Mouse (Mus musculus) stomach, embryonic 16.5 days (tissue): Measurements from ENCODE around the gene Neurl2. TPM values are rescaled to one million over a fixed set of nuclear protein-coding genes. Genes with fewer than 3 reads are reported as not detected.

ENCODE experiments used
- ATAC-seq: fragments of 200-750 bp; cut with Nextera tagmentation; 2 replicates; pipeline ENCODE4 v1.8.0; 2017; ENCODE audit warnings: moderate number of reproducible peaks, moderate TSS enrichment; ENCODE audit not compliant: insufficient read depth, low FRiP score
- H3K27ac ChIP-seq: fragments of 300-500 bp; sonication (generic); 2 replicates; pipeline ENCODE4 v1.5.1; 2014; ENCODE audit warnings: low read length
- H3K27me3 ChIP-seq: fragments of 300-500 bp; sonication (generic); 2 replicates; pipeline ENCODE4 v1.6.1; 2014; ENCODE audit warnings: low read length, control low read depth, mixed read lengths; ENCODE audit not compliant: control insufficient read depth, insufficient read depth
- H3K36me3 ChIP-seq: fragments of 300-500 bp; sonication (generic); 2 replicates; pipeline ENCODE4 v1.6.1; 2014; ENCODE audit warnings: low read length; ENCODE audit not compliant: control insufficient read depth, insufficient read depth
- H3K4me1 ChIP-seq: fragments of 300-500 bp; sonication (generic); 2 replicates; pipeline ENCODE4 v1.6.1; 2014; ENCODE audit warnings: low read length, control low read depth, mixed read lengths; ENCODE audit not compliant: control insufficient read depth, insufficient read depth
- H3K4me2 ChIP-seq: fragments of 300-500 bp; sonication (generic); 2 replicates; pipeline ENCODE4 v1.6.1; 2014; ENCODE audit warnings: low read depth, low read length, mixed read lengths
- H3K4me3 ChIP-seq: fragments of 300-500 bp; sonication (generic); replicated peaks from 2 replicates; pipeline ENCODE4 v1.5.1; 2014; ENCODE audit warnings: mild to moderate bottlenecking, low read length
- H3K9ac ChIP-seq: fragments of 300-500 bp; sonication (generic); 2 replicates; pipeline ENCODE4 v1.6.1; 2014; ENCODE audit warnings: low read length
- H3K9me3 ChIP-seq: fragments of 300-500 bp; sonication (generic); replicated peaks from 2 replicates; pipeline ENCODE4 v1.6.1; 2016; ENCODE audit warnings: low read length, control low read depth; ENCODE audit not compliant: control insufficient read depth
- whole genome bisulfite sequencing: fragments of 180-500 bp; shearing (Covaris S2); extraction: QIAGEN DNeasy Blood & Tissue Kit; methylation state at CpG from one replicate; pipeline ENCODE4 v1.1.7; 2014; 5-methylcytosine and 5-hydroxymethylcytosine counted together
- polyA plus RNA-seq: library from polyadenylated mRNA; unstranded; fragments of >200 nt; fragmentation: Nextera tagmentation; extraction: Ambion mirVana; gene quantifications from 2 replicates; pipeline ENCODE4 v1.2.1, GENCODE M21; 2015

Gene Neurl2
- polyA plus RNA-seq, 1 experiment from 2014 or later: 7.9 TPM

DNA sequence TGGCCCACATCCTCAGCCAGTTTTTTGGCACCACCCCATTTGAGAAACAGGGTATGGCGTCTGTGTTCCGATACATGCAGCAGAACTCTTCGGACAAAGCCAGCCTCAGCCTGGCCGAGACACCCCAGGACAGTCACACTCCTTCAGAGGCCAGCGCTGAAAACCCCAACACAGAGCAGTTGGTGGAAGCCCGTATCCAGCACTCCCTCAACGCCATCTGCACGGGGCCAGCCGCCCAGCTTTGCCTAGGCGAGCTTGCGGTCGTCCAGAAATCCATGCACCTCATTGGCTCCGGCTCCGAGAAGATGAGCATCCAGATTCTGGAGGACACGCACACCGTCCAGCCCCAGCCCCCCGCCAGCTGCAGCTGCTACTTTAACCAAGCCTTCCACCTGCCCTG lies 7.7 kb downstream of the Neurl2 start:
- no peak for ATAC-seq
- Histone ChIP-seq H3K9ac (no peak overlapping the region), H3K4me3 (no peak overlapping the region), H3K27me3 (no peaks in the 10 kb centered on the region), H3K9me3 (no peaks in the 10 kb centered on the region), H3K36me3 (0 out of 2 replicates have a peak, but pooled peaks cover 5% of the 10 kb centered on the region), H3K4me2 (no peak overlapping the region), H3K27ac (no peak overlapping the region), H3K4me1 (0 out of 2 replicates have a peak, but pooled peaks cover 8% of the 10 kb centered on the region)
- 95% methylated on average over 17 of the region's 17 CpGs for WGBS

DNA sequence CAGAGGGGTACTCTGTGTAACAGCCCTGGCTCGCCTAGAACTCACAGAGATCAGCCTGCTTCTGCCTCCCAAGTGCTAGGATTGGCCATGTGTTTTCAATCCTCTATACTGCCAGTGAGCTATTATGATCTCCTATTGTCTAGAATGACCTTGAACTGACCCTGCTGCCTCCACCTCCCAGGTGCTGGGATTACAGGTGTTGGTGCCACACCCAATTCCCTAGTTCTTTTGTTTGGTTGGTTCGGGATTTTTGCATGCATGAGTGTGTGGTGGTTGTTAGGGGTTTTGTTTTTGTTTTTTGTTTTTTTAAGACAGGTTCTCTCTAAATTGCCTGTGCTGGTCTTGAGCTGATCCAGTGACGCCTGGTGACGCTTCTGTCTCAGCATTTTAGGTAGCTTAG lies 9.3 kb downstream of the Neurl2 start:
- no peak overlapping the region for H3K4me2 ChIP-seq
- no peaks in the 10 kb centered on the region for H3K27me3 ChIP-seq
- 0 out of 2 replicates have a peak, but pooled peaks cover 5% of the 10 kb centered on the region for H3K36me3 ChIP-seq
- ATAC-seq: no peak
- H3K27ac ChIP-seq: no peak overlapping the region
- WGBS: 82% methylated on average over 4 of the region's 4 CpGs
- no peak overlapping the region for H3K4me3 ChIP-seq
- 0 out of 2 replicates have a peak, but pooled peaks cover 8% of the 10 kb centered on the region for H3K4me1 ChIP-seq
- no peak overlapping the region for H3K9ac ChIP-seq
- no peaks in the 10 kb centered on the region for H3K9me3 ChIP-seq

DNA sequence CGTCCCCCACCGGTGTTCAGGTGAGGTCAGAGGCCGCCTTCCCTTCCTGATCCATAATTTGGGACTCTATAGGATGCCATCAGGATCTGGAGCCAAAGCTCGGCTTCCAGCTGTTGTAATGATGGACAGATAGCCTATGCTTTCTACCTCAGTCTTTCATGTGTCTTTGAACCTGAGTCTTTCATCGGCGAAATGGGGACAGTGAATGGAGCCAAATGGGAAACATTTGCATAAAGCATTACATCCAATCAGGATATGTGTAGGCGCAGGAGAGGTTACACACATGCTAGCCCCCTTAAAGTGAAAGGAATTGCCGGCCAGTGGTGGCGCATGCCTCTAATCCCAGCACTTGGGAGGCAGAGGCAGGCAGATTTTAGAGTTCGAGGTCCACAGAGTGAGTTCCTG lies 10.1 kb downstream of the Neurl2 start:
- H3K36me3 ChIP-seq: 0 out of 2 replicates have a peak, but pooled peaks cover 5% of the 10 kb centered on the region

DNA sequence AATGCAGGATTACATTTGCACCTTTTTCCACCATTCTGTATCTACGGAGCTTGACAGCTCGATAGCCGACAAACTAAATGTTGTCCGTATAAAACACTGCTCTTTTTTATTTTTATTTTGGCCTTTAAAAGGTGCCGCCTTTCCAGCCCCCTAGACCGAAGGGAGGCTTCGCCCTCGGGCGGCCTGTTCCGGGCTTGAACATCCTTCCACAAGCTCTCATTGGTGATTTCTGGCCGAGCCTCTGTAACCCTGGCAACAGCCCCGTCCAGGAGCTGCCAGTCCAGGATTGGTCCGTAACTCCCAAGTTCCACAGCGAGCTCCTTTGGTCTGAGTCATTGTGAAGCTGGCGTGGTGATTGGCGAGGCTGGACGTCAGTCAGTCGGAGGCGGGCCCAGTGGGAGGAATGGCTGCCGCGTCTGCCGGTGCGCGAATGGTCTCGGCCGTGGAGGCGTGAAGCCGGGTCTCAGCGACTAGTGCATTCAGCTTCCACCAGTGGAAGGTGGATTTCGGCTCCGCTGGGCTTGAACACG lies 10.6 kb downstream of the Neurl2 start, which contains the start of gene Zswim1:
Gene Zswim1, plus strand, starts transcription at position 51 of the 530 bp plus-strand sequence.
- Histone ChIP-seq H3K4me2 (peak within 1 kb of the TSS; percentile 67), H3K4me1 (0 out of 2 replicates have a peak, but pooled peaks cover 13% of the 10 kb centered on the region), H3K9ac (peak within 1 kb of the TSS; percentile 77), H3K36me3 (0 out of 2 replicates have a peak, but pooled peaks cover 5% of the 10 kb centered on the region), H3K4me3 (peak within 1 kb of the TSS; percentile 82), H3K9me3 (no peaks in the 10 kb centered on the region), H3K27ac (peak within 1 kb of the TSS; percentile 80), H3K27me3 (no peaks in the 10 kb centered on the region)
- under 1% methylated on average over 32 of the region's 32 CpGs for WGBS
- ATAC-seq: peak; percentile 100

More for the DNA sequence above, 10.1 kb downstream of the Neurl2 start:
- Histone ChIP-seq H3K4me1 (0 out of 2 replicates have a peak, but pooled peaks cover 8% of the 10 kb centered on the region), H3K4me2 (peak overlapping the region; percentile 67), H3K27ac (peak overlapping the region; percentile 80), H3K9ac (peak overlapping the region; percentile 77), H3K27me3 (no peaks in the 10 kb centered on the region), H3K4me3 (peak overlapping the region; percentile 82), H3K9me3 (no peaks in the 10 kb centered on the region)
- 1% methylated on average over 10 of the region's 10 CpGs for WGBS
- peak; percentile 61 for ATAC-seq

DNA sequence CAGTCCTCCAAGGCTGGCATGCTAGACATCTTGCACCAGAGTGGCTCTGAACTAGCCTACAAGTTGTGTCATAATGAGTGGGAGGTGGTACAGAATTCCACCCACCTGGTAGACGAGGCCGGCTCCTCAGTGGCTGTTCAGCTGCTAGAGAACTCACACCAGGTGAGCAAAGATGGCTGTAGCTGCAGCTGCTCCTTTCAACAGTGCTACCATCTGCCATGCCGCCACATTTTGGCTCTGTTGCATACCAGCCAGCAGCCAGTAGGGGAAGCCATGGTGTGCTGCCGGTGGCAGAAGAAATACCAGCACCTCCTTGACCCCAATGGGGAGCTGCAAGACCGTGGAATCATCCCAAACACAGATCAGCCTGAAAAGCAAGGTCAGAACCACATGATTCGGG lies 12.2 kb downstream of the Neurl2 start:
- H3K4me1 ChIP-seq: 0 out of 2 replicates have a peak, but pooled peaks cover 15% of the 10 kb centered on the region
- H3K36me3 ChIP-seq: 0 out of 2 replicates have a peak, but pooled peaks cover 5% of the 10 kb centered on the region
- no peak overlapping the region for H3K4me2 ChIP-seq
- no peak for ATAC-seq
- H3K4me3 ChIP-seq: no peak overlapping the region
- H3K27me3 ChIP-seq: no peaks in the 10 kb centered on the region
- 85% methylated on average over 6 of the region's 6 CpGs for WGBS
- H3K9ac ChIP-seq: no peak overlapping the region
- H3K9me3 ChIP-seq: no peaks in the 10 kb centered on the region
- H3K27ac ChIP-seq: no peak overlapping the region

DNA sequence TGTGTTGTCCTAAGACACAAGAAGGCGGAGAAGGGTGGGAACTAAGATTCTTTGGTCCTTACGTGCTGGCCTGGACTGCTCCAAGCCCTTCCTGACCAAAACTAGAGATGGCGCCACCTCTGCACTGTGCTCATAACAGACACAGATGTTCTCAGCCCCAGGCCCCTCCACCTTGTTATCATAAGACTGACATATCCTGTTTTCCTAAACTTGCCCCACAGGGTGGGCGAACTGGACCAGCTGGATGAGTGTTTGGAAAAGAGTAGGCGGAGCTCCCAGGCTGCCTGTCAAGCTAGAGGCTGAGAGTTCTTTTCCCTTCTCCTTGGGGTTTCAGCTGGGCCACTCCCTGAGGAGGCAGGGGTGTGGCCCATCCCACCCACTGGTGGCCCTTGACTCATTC lies 15.6 kb downstream of the Neurl2 start:
- WGBS: 43% methylated on average over 5 of the region's 5 CpGs
- no peaks in the 10 kb centered on the region for H3K36me3 ChIP-seq

DNA sequence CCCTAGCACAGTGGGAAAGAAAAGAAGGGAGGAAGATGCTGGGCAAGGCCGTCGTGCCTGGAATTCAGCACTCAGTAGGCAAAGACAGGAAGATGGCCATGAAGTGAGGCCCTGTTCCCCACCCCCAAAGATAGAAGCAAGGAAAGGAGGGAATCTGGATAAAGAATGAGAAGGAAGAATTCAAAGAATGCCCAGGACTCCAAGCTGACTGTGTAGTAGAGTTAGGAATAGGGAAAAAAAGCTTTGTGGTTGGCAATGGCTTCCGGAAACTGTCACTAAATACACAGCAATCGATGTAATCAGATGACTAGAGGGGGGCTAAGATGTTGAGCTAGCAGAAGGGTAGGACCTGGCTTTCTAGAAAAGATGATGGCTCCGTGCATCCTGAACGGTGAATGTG lies 16.1 kb downstream of the Neurl2 start:
- H3K4me2 ChIP-seq: no peak overlapping the region
- H3K9me3 ChIP-seq: no peaks in the 10 kb centered on the region
- ATAC-seq: no peak
- no peaks in the 10 kb centered on the region for H3K36me3 ChIP-seq
- peak overlapping the region; percentile 7; the same call in 1 of the 2 replicates for H3K27ac ChIP-seq
- H3K4me1 ChIP-seq: 0 out of 2 replicates have a peak, but pooled peaks cover 9% of the 10 kb centered on the region
- 73% methylated on average over 6 of the region's 6 CpGs for WGBS
- H3K4me3 ChIP-seq: no peak overlapping the region
- H3K27me3 ChIP-seq: no peaks in the 10 kb centered on the region
- no peak overlapping the region for H3K9ac ChIP-seq

More for the DNA sequence above, 15.6 kb downstream of the Neurl2 start:
- no peak for ATAC-seq
- Histone ChIP-seq H3K4me2 (no peak overlapping the region), H3K4me1 (0 out of 2 replicates have a peak, but pooled peaks cover 11% of the 10 kb centered on the region), H3K27ac (peak overlapping the region; percentile 7; the same call in 1 of the 2 replicates), H3K9me3 (no peaks in the 10 kb centered on the region), H3K9ac (no peak overlapping the region), H3K27me3 (no peaks in the 10 kb centered on the region), H3K4me3 (no peak overlapping the region)

DNA sequence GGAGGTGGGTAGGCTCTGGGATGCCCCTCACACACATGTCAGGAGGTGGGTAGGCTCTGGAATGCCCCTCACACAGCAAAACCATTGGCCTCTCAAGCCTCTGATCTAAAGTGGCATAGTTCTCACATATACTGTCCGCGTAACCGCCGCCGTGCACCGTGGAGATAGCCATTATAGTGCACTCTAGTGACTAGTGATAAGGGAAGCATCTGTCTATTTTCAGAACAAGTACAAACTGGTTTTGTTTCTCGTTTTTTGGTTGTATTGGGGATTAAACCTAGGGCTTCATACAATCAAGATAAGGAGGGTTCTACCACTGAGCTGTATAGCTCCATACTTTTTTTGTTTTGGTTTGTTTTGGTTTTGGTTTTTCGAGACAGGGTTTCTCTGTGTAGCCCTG lies 17.4 kb downstream of the Neurl2 start:
- no peaks in the 10 kb centered on the region for H3K36me3 ChIP-seq
- no peaks in the 10 kb centered on the region for H3K27me3 ChIP-seq
- 0 out of 2 replicates have a peak, but pooled peaks cover 7% of the 10 kb centered on the region for H3K4me1 ChIP-seq
- no peak overlapping the region for H3K4me2 ChIP-seq
- H3K4me3 ChIP-seq: no peak overlapping the region
- no peak overlapping the region for H3K9ac ChIP-seq
- ATAC-seq: no peak
- 91% methylated on average over 8 of the region's 8 CpGs for WGBS
- no peak overlapping the region for H3K27ac ChIP-seq
- H3K9me3 ChIP-seq: no peaks in the 10 kb centered on the region

DNA sequence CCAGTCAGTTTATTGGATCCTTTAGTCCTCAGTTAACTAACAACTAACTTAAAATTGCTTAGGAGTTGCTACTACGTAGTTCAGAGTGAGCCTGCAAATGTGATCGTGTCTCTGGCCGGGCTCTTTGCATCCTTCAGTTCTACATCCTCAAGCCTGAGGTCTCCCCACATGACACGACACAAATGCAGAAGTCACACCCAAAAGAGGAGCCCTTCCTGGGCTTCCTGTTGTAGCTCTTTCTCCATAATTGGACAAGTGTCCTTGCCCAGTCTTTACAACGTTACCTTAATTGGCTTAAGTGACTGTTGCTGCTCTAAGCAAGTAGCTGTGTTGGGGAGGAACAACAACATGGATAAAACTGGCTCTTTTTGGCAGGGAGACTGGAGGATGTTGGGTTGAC lies 17.9 kb downstream of the Neurl2 start:
- ATAC-seq: no peak
- Histone ChIP-seq H3K4me3 (no peak overlapping the region), H3K27ac (no peak overlapping the region), H3K9ac (no peak overlapping the region), H3K4me1 (0 out of 2 replicates have a peak, but pooled peaks cover 7% of the 10 kb centered on the region), H3K9me3 (no peaks in the 10 kb centered on the region), H3K36me3 (no peaks in the 10 kb centered on the region), H3K4me2 (no peak overlapping the region), H3K27me3 (no peaks in the 10 kb centered on the region)
- 80% methylated on average over 5 of the region's 5 CpGs for WGBS
